Mouse (Mus musculus) gastrocnemius, postnatal 14 days (tissue): Measurements from ENCODE around the gene Prr5. TPM values are rescaled to one million over a fixed set of nuclear protein-coding genes. Genes with fewer than 3 reads are reported as not detected.

ENCODE experiments used
- DNase-seq: peaks from one replicate; pipeline ENCODE4 v3.0.0; 2021; ENCODE audit warnings: mixed read lengths
- intact Hi-C: fragments of 180-260 bp; cut with DNase I; formaldehyde crosslinking; loops from one replicate; pipeline ENCODE4 v1.15.1; 2025; ENCODE audit warnings: low total_unique reads
- total RNA-seq, 2 experiments: library from RNA; stranded (reverse); gene quantifications; 2 replicates each; pipeline ENCODE4 v1.2.3; 2021

Gene Prr5
- total RNA-seq, 2 experiments from 2014 or later: 7.3 to 8.5 TPM

GRCm38 (mm10) chr15:84672616-84673015 is 3.2 kb downstream of the Prr5 start:
- DNase-seq: peak; percentile 38
- intact Hi-C loops: no loop called here

GRCm38 (mm10) chr15:84674329-84675067 is 5.1 kb downstream of the Prr5 start:
- intact Hi-C loops: no loop called here
- no peak for DNase-seq

- intact Hi-C loops: no loop called here
Measured at GRCm38 (mm10) chr15:84675317-84675716, 5.9 kb downstream of the Prr5 start.

GRCm38 (mm10) chr15:84677943-84678342 is 8.5 kb downstream of the Prr5 start:
- DNase-seq: no peak
- intact Hi-C loops: no loop called here

More at GRCm38 (mm10) chr15:84675317-84675716, 5.9 kb downstream of the Prr5 start:
- DNase-seq: no peak

GRCm38 (mm10) chr15:84679090-84679489 is 9.7 kb downstream of the Prr5 start:
- intact Hi-C loops: no loop called here
- DNase-seq: no peak

GRCm38 (mm10) chr15:84679794-84680193 is 10.4 kb downstream of the Prr5 start:
- intact Hi-C loops: no loop called here
- no peak for DNase-seq

- intact Hi-C loops: no loop called here
- DNase-seq: peak; percentile 92
Measured at GRCm38 (mm10) chr15:84680545-84681454, 11.4 kb downstream of the Prr5 start.

- intact Hi-C loops: no loop called here
- peak; percentile 82 for DNase-seq
Measured at GRCm38 (mm10) chr15:84681455-84682193, 12.2 kb downstream of the Prr5 start.

GRCm38 (mm10) chr15:84682206-84682605 is 12.8 kb downstream of the Prr5 start:
- intact Hi-C loops: no loop called here
- no peak for DNase-seq

GRCm38 (mm10) chr15:84682821-84683220 is 13.4 kb downstream of the Prr5 start:
- intact Hi-C loops: no loop called here

GRCm38 (mm10) chr15:84684520-84684919 is 15.1 kb downstream of the Prr5 start:
- intact Hi-C loops: no loop called here
- no peak for DNase-seq

More at GRCm38 (mm10) chr15:84682821-84683220, 13.4 kb downstream of the Prr5 start:
- no peak for DNase-seq

GRCm38 (mm10) chr15:84685417-84685816 is 16.0 kb downstream of the Prr5 start:
- intact Hi-C loops: no loop called here

GRCm38 (mm10) chr15:84687904-84688303 is 18.5 kb downstream of the Prr5 start:
- no peak for DNase-seq

More at GRCm38 (mm10) chr15:84685417-84685816, 16.0 kb downstream of the Prr5 start:
- DNase-seq: no peak

GRCm38 (mm10) chr15:84689356-84689755 is 19.9 kb downstream of the Prr5 start:
- DNase-seq: no peak
- intact Hi-C loops: no loop called here

More at GRCm38 (mm10) chr15:84687904-84688303, 18.5 kb downstream of the Prr5 start:
- intact Hi-C loops: no loop called here

GRCm38 (mm10) chr15:84691513-84691912 is 22.1 kb downstream of the Prr5 start:
- DNase-seq: no peak
- intact Hi-C loops: no loop called here

GRCm38 (mm10) chr15:84692645-84693044 is 23.2 kb downstream of the Prr5 start:
- DNase-seq: no peak
- intact Hi-C loops: no loop called here

GRCm38 (mm10) chr15:84696021-84696420 is 26.6 kb downstream of the Prr5 start:
- DNase-seq: no peak
- intact Hi-C loops: no loop called here

- intact Hi-C loops: no loop called here
- DNase-seq: peak; percentile 84
Measured at GRCm38 (mm10) chr15:84697611-84698011, 28.2 kb downstream of the Prr5 start.

- DNase-seq: no peak
Measured at GRCm38 (mm10) chr15:84698189-84698588, 28.8 kb downstream of the Prr5 start.

More at GRCm38 (mm10) chr15:84698189-84698588, 28.8 kb downstream of the Prr5 start:
- intact Hi-C loops: no loop called here
